Mouse (Mus musculus): ENCODE results near the gene Chid1.

The Chid1 gene

DNA sequence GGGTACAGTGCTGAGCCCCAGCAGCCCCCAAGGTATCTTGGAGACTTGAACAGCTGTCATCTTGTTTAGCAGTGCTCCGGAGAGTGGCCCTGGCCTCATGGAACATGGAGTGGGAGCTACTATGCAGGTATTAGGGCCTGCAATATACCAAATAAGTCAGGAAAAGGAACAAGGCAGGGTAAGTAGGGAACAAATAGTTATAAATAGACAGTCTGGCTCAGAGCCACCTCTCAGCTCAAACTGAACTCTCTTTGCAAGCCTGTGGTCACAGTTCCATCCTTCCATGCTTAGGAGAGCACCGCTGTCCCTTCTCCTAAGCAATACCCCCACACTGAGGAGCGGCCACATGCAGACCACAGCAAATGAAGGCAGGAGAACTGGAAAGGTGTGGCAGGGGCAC, 42.1 kb downstream of the Chid1 start:
- DNase-seq: no peak

DNA sequence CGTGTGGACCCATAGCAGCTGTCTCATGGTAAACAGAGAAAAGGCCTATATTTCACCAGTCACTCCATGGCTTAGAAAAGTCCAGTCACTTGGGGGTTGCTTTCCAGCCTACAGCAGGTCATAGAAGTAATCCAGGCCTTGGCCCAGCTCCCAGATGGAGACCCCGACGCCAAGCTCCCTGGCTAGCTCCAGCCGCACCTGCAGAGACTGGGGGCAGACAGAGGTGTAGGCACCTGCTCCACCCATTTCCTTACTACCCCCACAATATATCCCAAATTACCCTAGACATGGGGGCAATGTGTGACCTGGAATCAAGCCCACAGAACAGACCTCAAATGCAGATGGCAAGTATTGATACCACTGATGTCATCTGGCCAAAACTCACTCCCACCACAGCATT, 43.7 kb downstream of the Chid1 start:
- no peak for DNase-seq

DNA sequence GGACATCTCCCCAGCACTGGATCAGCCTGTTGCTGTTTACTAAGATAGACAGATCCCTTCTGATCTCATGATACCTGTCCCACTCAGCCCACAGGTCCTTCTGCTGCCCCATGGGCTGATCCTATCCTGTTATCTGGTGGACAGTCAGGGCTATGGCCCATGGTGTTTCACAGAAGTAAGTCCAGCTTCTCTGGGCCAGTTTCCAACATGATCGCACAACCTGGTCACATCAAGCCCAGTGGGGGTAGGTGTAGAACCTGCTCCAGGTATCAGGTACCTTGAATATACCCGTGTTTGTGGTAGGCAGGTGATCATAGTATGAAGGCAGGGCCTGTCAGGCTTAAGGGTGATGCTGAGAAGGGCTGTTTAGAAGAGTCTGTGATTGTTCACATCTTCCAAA, 44.3 kb downstream of the Chid1 start:
- DNase-seq: no peak

GRCm38 (mm10) chr7:141493729-141494128, 45.9 kb downstream of the Chid1 start:
- DNase-seq: no peak

DNA sequence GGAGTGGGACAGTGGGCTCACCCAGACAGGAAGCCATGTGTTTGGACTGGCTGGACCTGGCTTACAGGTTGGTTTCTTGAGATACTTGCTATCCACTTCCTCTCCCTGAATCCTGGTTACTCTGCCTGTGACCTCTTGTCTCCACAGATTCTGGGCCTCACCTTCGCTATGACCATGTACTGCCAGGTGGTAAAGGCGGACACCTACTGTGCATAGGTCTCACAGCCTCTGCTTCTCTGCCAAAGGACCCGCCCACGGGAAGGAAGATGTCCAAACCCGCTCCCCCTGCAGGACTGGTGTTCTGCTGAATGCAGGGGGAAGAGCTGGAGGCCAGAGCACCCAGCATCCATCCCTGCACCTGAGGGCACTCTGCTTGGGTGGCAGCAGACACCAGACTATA, 46.9 kb downstream of the Chid1 start:
- DNase-seq: no peak

GRCm38 (mm10) chr7:141491151-141491550, 48.5 kb downstream of the Chid1 start:
- DNase-seq: peak; percentile 76

- DNase-seq: no peak
Observed at GRCm38 (mm10) chr7:141487141-141487540, 52.5 kb downstream of the Chid1 start.

DNA sequence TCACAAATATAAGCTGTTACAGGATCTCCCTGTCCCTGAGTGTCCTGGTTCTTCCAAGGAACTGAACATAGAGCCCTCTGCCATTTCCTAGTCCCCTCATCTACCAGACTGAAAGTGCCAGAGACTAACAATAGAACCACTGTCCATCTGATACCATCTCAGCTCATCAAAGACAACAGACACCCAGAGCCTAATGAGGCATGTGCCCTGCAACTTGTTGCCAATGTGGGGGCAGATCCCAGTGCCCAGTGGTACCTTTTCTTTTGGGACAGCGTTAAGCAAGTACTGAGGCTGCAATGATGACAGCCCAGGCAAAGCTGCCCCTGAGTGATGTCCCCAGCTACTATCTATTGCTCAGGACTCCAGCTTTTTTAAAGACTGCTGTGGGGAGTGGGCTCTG, 53.4 kb downstream of the Chid1 start:
- no peak for DNase-seq

- no peak for DNase-seq
Observed at GRCm38 (mm10) chr7:141485606-141486005, 54.1 kb downstream of the Chid1 start.

DNA sequence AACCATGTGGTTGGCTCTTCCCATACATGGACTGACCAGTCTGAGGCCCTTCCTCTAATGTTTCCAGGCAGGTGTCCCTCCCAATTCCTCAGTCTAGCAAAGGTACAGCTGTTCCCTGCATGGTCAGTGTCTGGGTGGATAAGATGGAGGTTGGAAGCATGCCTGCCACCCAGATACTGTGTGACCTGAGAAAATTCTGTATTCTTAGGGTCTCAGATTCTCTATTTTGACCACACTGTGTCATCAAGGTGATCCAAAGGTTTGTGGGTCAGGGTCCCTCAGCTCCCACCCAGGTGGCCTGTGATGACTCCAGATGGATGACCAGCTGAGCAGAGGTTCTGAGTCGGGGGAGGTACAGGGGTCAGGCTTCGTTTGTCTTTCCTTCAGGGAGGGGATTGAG, 54.5 kb downstream of the Chid1 start:
- no peak for DNase-seq

GRCm38 (mm10) chr7:141484186-141485120, 55.2 kb downstream of the Chid1 start:
- DNase-seq: no peak

- no peak for DNase-seq
Observed at GRCm38 (mm10) chr7:141483114-141483653, 56.5 kb downstream of the Chid1 start.

- no peak for DNase-seq
Observed at GRCm38 (mm10) chr7:141482531-141483024, 57.1 kb downstream of the Chid1 start.

DNA sequence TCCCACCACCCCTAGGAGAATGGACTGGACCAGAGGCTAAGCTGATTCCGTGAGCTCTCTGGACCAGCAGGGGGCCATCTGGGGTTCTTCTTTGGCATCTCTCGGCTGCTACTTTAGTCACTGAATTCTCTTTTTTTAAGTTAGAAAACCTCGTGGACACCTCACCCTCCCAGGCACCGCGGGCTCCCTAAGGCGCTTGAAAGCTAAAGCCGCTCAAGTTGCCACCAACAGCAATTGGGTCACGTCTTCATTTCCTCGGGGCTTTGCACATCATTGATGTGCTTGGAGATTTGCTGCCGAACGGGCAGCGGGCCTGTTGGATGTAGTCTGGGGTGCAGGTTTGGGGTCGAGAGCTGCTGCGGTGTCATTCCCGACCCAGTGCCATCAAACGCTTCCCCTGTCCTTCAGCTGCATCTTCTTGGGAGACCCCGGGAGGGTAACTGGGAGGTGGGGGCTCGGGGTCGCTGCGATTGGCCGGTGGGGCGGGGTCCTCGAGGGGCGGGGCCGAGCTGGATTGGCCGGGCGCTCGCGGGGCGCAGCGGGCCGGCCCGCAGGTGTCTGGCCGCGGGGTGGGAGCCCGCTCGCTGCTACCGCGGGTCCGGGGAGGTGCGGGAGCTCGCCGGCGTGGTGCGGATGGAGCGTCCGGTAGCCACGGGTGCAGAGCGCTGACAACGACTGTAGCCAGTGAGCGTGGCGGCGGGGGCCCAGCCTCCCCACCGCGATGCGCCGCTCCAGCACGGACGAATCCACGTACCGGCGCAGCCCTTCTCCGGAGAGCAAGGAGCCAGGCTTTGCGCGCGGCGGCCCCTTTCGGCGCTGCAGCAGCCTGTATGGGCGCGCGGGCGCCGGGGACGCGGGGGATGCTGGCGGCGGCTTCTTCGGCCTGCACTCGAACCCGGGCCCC, 57.9 kb downstream of the Chid1 start:
- DNase-seq: peak; percentile 48

GRCm38 (mm10) chr7:141480842-141481497, 58.7 kb downstream of the Chid1 start:
- DNase-seq: peak; percentile 71

- DNase-seq: no peak
Observed at GRCm38 (mm10) chr7:141478270-141478748, 61.3 kb downstream of the Chid1 start.

DNA sequence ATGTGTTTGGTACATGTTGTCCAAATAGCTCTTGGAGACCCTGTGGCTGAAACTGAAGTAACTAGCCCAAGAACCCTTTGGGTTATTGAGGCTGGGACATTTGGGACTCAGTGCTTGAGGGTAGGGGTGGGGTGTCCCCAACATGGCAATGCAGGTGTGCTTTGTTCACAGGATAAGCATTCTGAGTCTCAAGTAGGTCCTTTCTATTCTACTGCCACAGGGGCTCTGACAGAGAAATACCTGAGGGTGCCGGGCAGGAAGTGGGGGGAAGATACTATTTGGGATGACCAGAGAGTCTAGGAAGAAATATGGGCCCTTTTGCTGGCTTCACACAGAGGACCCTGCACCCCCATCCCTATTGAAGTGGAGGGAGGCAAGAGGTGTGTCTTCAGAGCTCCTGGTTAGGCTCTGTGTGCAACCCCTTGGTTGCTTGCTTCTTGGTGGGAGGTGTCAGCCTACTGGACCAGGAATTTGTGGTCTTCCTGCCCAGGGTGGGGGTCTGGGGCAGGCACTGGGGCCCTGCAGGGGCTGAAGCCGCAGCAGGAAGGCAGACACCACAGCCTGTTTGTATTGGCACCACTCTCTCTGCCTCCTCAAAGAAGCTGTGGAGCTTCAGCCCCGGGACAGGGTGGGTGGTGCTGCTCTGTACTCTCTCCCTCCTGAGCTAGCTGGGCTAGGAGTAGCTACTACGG, 61.9 kb downstream of the Chid1 start:
- DNase-seq: peak; percentile 41

DNA sequence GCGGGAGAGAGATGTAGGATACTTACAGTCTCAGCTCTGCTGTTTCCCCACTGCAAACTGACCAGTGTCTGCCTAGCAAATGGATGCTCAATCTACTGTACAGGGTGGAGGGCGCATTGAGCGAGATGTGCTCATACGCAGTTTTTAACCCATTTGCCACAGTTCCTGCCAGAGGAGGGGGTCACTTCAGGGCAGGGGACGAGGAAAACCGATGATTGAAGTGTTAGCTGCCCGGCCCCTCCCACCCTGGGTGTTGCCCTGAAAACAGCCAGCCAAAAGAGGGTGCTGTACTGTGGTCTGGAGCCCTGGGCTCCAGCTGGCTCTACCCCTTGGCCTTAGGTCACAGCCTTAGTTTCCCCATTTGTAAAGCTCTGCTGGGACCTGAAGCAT, 62.7 kb downstream of the Chid1 start:
- DNase-seq: peak; percentile 58

- DNase-seq: peak; percentile 70
Observed at GRCm38 (mm10) chr7:141476226-141476980, 63.3 kb downstream of the Chid1 start.

DNA sequence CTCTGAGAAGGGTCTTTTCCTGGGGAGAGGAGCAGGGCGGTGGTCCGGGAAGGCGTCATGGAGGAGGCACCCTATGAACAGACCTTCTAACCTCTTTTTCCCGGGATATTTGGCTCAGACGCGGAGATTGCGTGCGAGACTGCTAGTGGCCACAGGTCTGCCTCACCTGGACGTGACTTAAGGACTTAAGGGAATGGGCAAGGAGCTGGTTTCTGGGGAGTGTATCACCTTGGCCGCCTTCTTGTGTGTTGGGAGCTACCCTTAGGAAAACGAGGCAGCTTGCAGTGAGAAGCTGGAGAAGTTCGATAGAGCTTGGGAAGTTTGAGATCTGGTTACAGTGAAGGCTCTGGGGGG, 63.9 kb downstream of the Chid1 start:
- DNase-seq: no peak
